Mouse (Mus musculus): ENCODE data around the gene Shmt2. TPM values are rescaled to one million over a fixed set of nuclear protein-coding genes. Genes with fewer than 3 reads are reported as not detected.

The Shmt2 gene
- polyA plus RNA-seq, 1 experiment from 2014 or later, result 68.7 TPM

- Histone ChIP-seq H3K4me3 (ENCODE audit: low read depth, low read length) (no peak overlapping the region), H3K9me3 (replicated peaks; ENCODE audit: control insufficient read depth, low read length) (no peaks in the 10 kb centered on the region), H3K27me3 (ENCODE audit: control insufficient read depth, insufficient read depth, low read length) (no peaks in the 10 kb centered on the region), H3K9ac (replicated peaks; ENCODE audit: low read length) (no peak overlapping the region), H3K36me3 (replicated peaks; ENCODE audit: control insufficient read depth, insufficient read depth, low read depth, low read length) (peaks cover 19% of the 10 kb centered on the region), H3K4me2 (ENCODE audit: low read depth, low read length) (no peak overlapping the region), H3K27ac (replicated peaks; ENCODE audit: low read depth, low read length) (no peak overlapping the region), H3K4me1 (ENCODE audit: control insufficient read depth, insufficient read depth, low read length) (no peaks in the 10 kb centered on the region)
- no peak for ATAC-seq (replicated peaks; ENCODE audit: insufficient number of reproducible peaks, low FRiP score, low TSS enrichment, low read depth)
- WGBS, result 67% methylated on average over 13 of the region's 13 CpGs
- no peak for DNase-seq (ENCODE audit: low spot score)
Measured at GRCm38 (mm10) chr10:127542084-127542483, 19.8 kb upstream of the Shmt2 start.

- H3K27ac ChIP-seq (replicated peaks; ENCODE audit: low read depth, low read length), result no peak overlapping the region
- H3K36me3 ChIP-seq (replicated peaks; ENCODE audit: control insufficient read depth, insufficient read depth, low read depth, low read length), result peaks cover 15% of the 10 kb centered on the region
- ATAC-seq (replicated peaks; ENCODE audit: insufficient number of reproducible peaks, low FRiP score, low TSS enrichment, low read depth) (no peak), DNase-seq (ENCODE audit: low spot score) (no peak)
- no peak overlapping the region for H3K4me3 ChIP-seq (ENCODE audit: low read depth, low read length)
- no peaks in the 10 kb centered on the region for H3K9me3 ChIP-seq (replicated peaks; ENCODE audit: control insufficient read depth, low read length)
- WGBS, result 91% methylated on average over 8 of the region's 8 CpGs
- no peaks in the 10 kb centered on the region for H3K4me1 ChIP-seq (ENCODE audit: control insufficient read depth, insufficient read depth, low read length)
- H3K27me3 ChIP-seq (ENCODE audit: control insufficient read depth, insufficient read depth, low read length), result peaks cover 2% of the 10 kb centered on the region; the same call in 1 of the 2 replicates
- H3K9ac ChIP-seq (replicated peaks; ENCODE audit: low read length), result no peak overlapping the region
- H3K4me2 ChIP-seq (ENCODE audit: low read depth, low read length), result no peak overlapping the region
Measured at GRCm38 (mm10) chr10:127541510-127541909, 19.3 kb upstream of the Shmt2 start.

DNA sequence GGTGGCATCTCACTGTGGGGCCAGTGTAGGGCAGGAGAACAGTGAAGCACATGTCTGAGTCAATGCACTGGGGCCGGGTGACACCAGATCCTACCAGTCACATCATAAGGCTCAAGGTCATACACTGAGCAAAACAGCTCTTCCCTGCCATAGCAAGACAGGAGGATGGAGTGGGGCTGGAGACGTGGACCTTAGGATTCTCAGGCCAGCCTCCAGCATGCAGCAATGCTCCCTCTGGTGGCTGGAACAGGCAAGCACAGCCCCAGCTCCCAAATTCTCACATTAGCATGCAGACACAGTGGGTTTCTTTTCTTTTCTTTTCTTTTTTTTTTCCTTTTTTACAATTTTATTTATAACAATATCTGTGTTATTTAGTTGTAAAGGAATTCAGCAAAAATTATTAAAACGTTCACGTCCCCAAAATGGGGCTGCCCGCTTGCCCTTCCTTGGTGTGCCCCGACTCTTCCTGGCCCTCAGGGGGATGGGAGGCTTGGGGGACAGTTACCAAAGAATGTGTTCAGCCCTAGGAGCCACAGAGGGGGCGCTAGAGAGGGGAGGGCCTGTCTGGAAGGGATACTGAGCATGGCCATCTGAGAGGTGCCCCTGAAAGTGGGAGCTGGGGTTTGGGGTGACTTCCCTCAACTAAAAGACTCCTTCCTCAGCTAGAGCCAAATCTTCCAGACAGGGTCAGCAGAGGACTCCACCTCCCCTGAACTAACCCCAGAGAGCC, 15.8 kb upstream of the Shmt2 start:
- Histone ChIP-seq H3K4me1 (ENCODE audit: control insufficient read depth, insufficient read depth, low read length) (peaks cover 8% of the 10 kb centered on the region), H3K36me3 (replicated peaks; ENCODE audit: control insufficient read depth, insufficient read depth, low read depth, low read length) (peaks cover 9% of the 10 kb centered on the region), H3K4me3 (ENCODE audit: low read depth, low read length) (no peak overlapping the region), H3K9me3 (replicated peaks; ENCODE audit: control insufficient read depth, low read length) (no peaks in the 10 kb centered on the region), H3K4me2 (ENCODE audit: low read depth, low read length) (no peak overlapping the region), H3K27ac (replicated peaks; ENCODE audit: low read depth, low read length) (no peak overlapping the region), H3K27me3 (ENCODE audit: control insufficient read depth, insufficient read depth, low read length) (peaks cover 36% of the 10 kb centered on the region), H3K9ac (replicated peaks; ENCODE audit: low read length) (no peak overlapping the region)
- DNase-seq (ENCODE audit: low spot score) (peak; percentile 84), ATAC-seq (replicated peaks; ENCODE audit: insufficient number of reproducible peaks, low FRiP score, low TSS enrichment, low read depth) (0 out of 2 replicates have a peak, but pooled peaks have one; percentile 49)
- WGBS, result 23% methylated on average over 7 of the region's 7 CpGs

DNA sequence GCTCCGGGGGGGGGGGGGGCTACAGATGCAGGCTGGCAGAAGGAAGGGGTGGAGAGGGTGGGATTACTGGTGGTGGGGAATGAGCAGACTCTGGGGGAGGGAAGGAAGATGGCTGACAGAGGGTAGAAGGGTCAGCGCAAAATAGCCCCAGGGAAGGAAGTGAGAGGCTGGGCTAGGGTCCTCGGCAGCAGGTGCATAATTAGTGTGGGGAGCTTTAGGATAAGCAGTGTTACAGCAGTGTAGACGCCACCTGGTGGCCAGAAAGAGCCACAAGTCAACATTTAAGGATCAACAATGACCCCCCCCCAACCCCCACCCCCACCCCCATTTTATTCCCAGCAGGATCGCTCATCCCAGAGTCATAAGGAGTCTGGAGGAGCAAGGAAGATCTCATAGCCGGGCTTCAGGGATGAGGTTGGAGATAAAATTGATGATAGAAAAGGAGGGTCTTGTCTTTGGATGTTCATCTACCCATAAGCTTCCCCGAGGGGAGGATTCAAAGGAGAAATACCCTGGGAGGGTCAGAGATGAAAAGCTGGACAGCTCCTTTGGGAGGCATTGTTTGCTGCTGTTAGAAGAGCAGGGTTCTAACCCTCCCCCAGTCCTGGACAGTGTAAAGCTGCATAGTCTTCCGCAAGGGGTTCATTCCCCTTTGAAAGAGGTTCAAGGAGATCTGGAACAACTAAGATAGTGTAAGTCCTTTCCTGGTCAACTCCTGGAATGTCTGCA, 14.5 kb upstream of the Shmt2 start:
- no peak overlapping the region for H3K27ac ChIP-seq (replicated peaks; ENCODE audit: low read depth, low read length)
- H3K27me3 ChIP-seq (ENCODE audit: control insufficient read depth, insufficient read depth, low read length), result peaks cover 48% of the 10 kb centered on the region
- H3K9ac ChIP-seq (replicated peaks; ENCODE audit: low read length), result no peak overlapping the region
- no peak overlapping the region for H3K4me3 ChIP-seq (ENCODE audit: low read depth, low read length)
- peaks cover 8% of the 10 kb centered on the region for H3K4me1 ChIP-seq (ENCODE audit: control insufficient read depth, insufficient read depth, low read length)
- DNase-seq (ENCODE audit: low spot score) (peak; percentile 73), ATAC-seq (replicated peaks; ENCODE audit: insufficient number of reproducible peaks, low FRiP score, low TSS enrichment, low read depth) (0 out of 2 replicates have a peak, but pooled peaks have one; percentile 20)
- no peaks in the 10 kb centered on the region for H3K9me3 ChIP-seq (replicated peaks; ENCODE audit: control insufficient read depth, low read length)
- 14% methylated on average over 8 of the region's 8 CpGs for WGBS
- no peak overlapping the region for H3K4me2 ChIP-seq (ENCODE audit: low read depth, low read length)
- peaks cover 5% of the 10 kb centered on the region; the same call in 1 of the 2 replicates for H3K36me3 ChIP-seq (replicated peaks; ENCODE audit: control insufficient read depth, insufficient read depth, low read depth, low read length)

- Histone ChIP-seq H3K27me3 (ENCODE audit: control insufficient read depth, insufficient read depth, low read length) (peaks cover 66% of the 10 kb centered on the region), H3K4me1 (ENCODE audit: control insufficient read depth, insufficient read depth, low read length) (peaks cover 12% of the 10 kb centered on the region), H3K9ac (replicated peaks; ENCODE audit: low read length) (no peak overlapping the region), H3K9me3 (replicated peaks; ENCODE audit: control insufficient read depth, low read length) (no peaks in the 10 kb centered on the region), H3K27ac (replicated peaks; ENCODE audit: low read depth, low read length) (no peak overlapping the region), H3K36me3 (replicated peaks; ENCODE audit: control insufficient read depth, insufficient read depth, low read depth, low read length) (no peaks in the 10 kb centered on the region), H3K4me2 (ENCODE audit: low read depth, low read length) (peak overlapping the region; percentile 87), H3K4me3 (ENCODE audit: low read depth, low read length) (peak overlapping the region; percentile 42)
- no peak for DNase-seq (ENCODE audit: low spot score)
- under 1% methylated on average over 26 of the region's 30 CpGs for WGBS
- no peak for ATAC-seq (replicated peaks; ENCODE audit: insufficient number of reproducible peaks, low FRiP score, low TSS enrichment, low read depth)
Measured at GRCm38 (mm10) chr10:127534929-127535384, 12.7 kb upstream of the Shmt2 start.

GRCm38 (mm10) chr10:127534036-127534928, 12.0 kb upstream of the Shmt2 start, which contains the start of gene Nxph4:
Nxph4 (minus strand) TSS chr10:127534559.
- H3K27me3 ChIP-seq (ENCODE audit: control insufficient read depth, insufficient read depth, low read length), result peaks cover 73% of the 10 kb centered on the region
- no peaks in the 10 kb centered on the region for H3K36me3 ChIP-seq (replicated peaks; ENCODE audit: control insufficient read depth, insufficient read depth, low read depth, low read length)
- H3K4me1 ChIP-seq (ENCODE audit: control insufficient read depth, insufficient read depth, low read length), result peaks cover 12% of the 10 kb centered on the region
- no peaks in the 10 kb centered on the region for H3K9me3 ChIP-seq (replicated peaks; ENCODE audit: control insufficient read depth, low read length)
- H3K4me2 ChIP-seq (ENCODE audit: low read depth, low read length), result peak within 1 kb of the TSS; percentile 87
- ATAC-seq (replicated peaks; ENCODE audit: insufficient number of reproducible peaks, low FRiP score, low TSS enrichment, low read depth) (no peak), DNase-seq (ENCODE audit: low spot score) (no peak)
- H3K27ac ChIP-seq (replicated peaks; ENCODE audit: low read depth, low read length), result no peak within 1 kb of the TSS
- WGBS, result under 1% methylated on average over 57 of the region's 78 CpGs
- peak within 1 kb of the TSS; percentile 37 for H3K9ac ChIP-seq (replicated peaks; ENCODE audit: low read length)
- H3K4me3 ChIP-seq (ENCODE audit: low read depth, low read length), result peak within 1 kb of the TSS; percentile 42

DNA sequence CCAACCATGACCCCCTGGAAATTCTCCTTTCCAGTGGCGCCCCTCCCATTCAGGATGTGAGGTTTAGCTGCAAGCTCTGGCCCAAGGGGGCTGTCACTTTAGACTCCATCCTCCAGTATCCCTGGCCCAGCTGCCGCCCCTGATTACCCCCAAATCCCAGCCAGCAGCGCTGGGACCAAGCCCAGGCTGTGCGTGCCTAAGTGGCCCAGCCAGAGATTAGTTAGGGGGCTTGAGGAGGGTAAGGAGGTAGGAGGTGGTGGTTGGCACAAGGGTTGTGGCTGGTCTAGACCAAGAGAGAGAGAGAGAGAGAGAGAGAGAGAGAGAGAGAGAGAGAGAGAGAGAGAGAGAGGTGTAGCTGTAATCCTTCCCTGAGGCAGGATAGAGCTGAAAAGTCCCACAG, 9.3 kb upstream of the Shmt2 start:
- H3K4me1 ChIP-seq (ENCODE audit: control insufficient read depth, insufficient read depth, low read length), result peaks cover 12% of the 10 kb centered on the region
- ATAC-seq (replicated peaks; ENCODE audit: insufficient number of reproducible peaks, low FRiP score, low TSS enrichment, low read depth), result no peak
- 0% methylated on average over 4 of the region's 4 CpGs for WGBS
- no peak for DNase-seq (ENCODE audit: low spot score)
- no peak overlapping the region for H3K4me2 ChIP-seq (ENCODE audit: low read depth, low read length)
- H3K9ac ChIP-seq (replicated peaks; ENCODE audit: low read length), result no peak overlapping the region
- H3K27me3 ChIP-seq (ENCODE audit: control insufficient read depth, insufficient read depth, low read length), result peaks cover 99% of the 10 kb centered on the region
- H3K9me3 ChIP-seq (replicated peaks; ENCODE audit: control insufficient read depth, low read length), result no peaks in the 10 kb centered on the region
- no peak overlapping the region for H3K4me3 ChIP-seq (ENCODE audit: low read depth, low read length)
- H3K27ac ChIP-seq (replicated peaks; ENCODE audit: low read depth, low read length), result no peak overlapping the region
- H3K36me3 ChIP-seq (replicated peaks; ENCODE audit: control insufficient read depth, insufficient read depth, low read depth, low read length), result no peaks in the 10 kb centered on the region

Data from embryonic facial prominence, embryonic 11.5 days (tissue).